Mouse (Mus musculus) C2C12 (cell line): Measurements from ENCODE around the gene Tspan5.

Source experiments
- CTCF ChIP-seq: IDR thresholded peaks from one replicate; pipeline ENCODE4 v1.5.1; 2011; ENCODE audit not compliant: control insufficient read depth, insufficient read depth, insufficient read length
- FOSL1 ChIP-seq: IDR thresholded peaks from one replicate; pipeline ENCODE4 v1.8.0; 2011; ENCODE audit warnings: mild to moderate bottlenecking, low read length; ENCODE audit not compliant: poor library complexity, insufficient read depth, severe bottlenecking
- MAX ChIP-seq: IDR thresholded peaks from one replicate; pipeline ENCODE4 v1.6.1; 2011; ENCODE audit warnings: mild to moderate bottlenecking, control low read depth
- MYOD1 ChIP-seq: IDR thresholded peaks from one replicate; pipeline ENCODE4 v1.6.1; 2011; ENCODE audit warnings: low read depth; ENCODE audit not compliant: control insufficient read depth, insufficient read length
- USF1 ChIP-seq: IDR thresholded peaks from one replicate; pipeline ENCODE4 v1.6.1; 2011; ENCODE audit warnings: low read depth, mild to moderate bottlenecking, control low read depth, moderate library complexity

- no peak for TF ChIP-seq CTCF
- no peak for TF ChIP-seq USF1
- TF ChIP-seq MAX = no peak
- no peak for TF ChIP-seq MYOD1
- TF ChIP-seq FOSL1 = no peak
Observed at GRCm38 (mm10) chr3:138728840-138729239, 13.2 kb upstream of the Tspan5 start.
